Mouse (Mus musculus) CD8-positive naive resting alpha-beta T cell, adult 2 months (primary cell): Measurements from ENCODE around the gene Bpgm.

Experiments
- DNase-seq, 2 experiments: peaks; one replicate each; pipeline ENCODE4 v3.0.0; 2022; ENCODE audit warnings: low read depth in 2 of 2, low spot score in 2 of 2

Gene Bpgm

GRCm38 (mm10) chr6:34475974-34476794 lies at the start of gene Bpgm:
Gene Bpgm (plus strand): TSS chr6:34476207.
- peak; percentile 97 to 98 for DNase-seq

GRCm38 (mm10) chr6:34439006-34439405 lies 37.0 kb upstream of the Bpgm start:
- no peak for DNase-seq

GRCm38 (mm10) chr6:34441556-34442257 lies 34.3 kb upstream of the Bpgm start:
- no peak for DNase-seq

- DNase-seq, result no peak
Measured at GRCm38 (mm10) chr6:34443791-34444190, 32.2 kb upstream of the Bpgm start.

- peak; percentile 17 to 54 for DNase-seq
Measured at GRCm38 (mm10) chr6:34447961-34448360, 28.0 kb upstream of the Bpgm start.

- no peak for DNase-seq
Measured at GRCm38 (mm10) chr6:34448696-34449095, 27.3 kb upstream of the Bpgm start.

- no peak for DNase-seq
Measured at GRCm38 (mm10) chr6:34452963-34453770, 22.8 kb upstream of the Bpgm start.

- no peak for DNase-seq
Measured at GRCm38 (mm10) chr6:34459456-34459855, 16.6 kb upstream of the Bpgm start.

GRCm38 (mm10) chr6:34460651-34461050 lies 15.4 kb upstream of the Bpgm start:
- DNase-seq, result no peak

GRCm38 (mm10) chr6:34463582-34463981 lies 12.4 kb upstream of the Bpgm start:
- DNase-seq, result no peak

- no peak for DNase-seq
Measured at GRCm38 (mm10) chr6:34471434-34472110, 4.4 kb upstream of the Bpgm start.

- no peak for DNase-seq
Measured at GRCm38 (mm10) chr6:34473346-34473745, 2.7 kb upstream of the Bpgm start.

GRCm38 (mm10) chr6:34474031-34474430 lies 2.0 kb upstream of the Bpgm start:
- no peak for DNase-seq

- DNase-seq, result no peak
Measured at GRCm38 (mm10) chr6:34475391-34475790, 616 bp upstream of the Bpgm start.

- DNase-seq, result no peak
Measured at GRCm38 (mm10) chr6:34478036-34478435, 2.0 kb downstream of the Bpgm start.

GRCm38 (mm10) chr6:34478677-34479360 lies 2.8 kb downstream of the Bpgm start:
- no peak for DNase-seq

GRCm38 (mm10) chr6:34479531-34479930 lies 3.5 kb downstream of the Bpgm start:
- no peak for DNase-seq

- no peak for DNase-seq
Measured at GRCm38 (mm10) chr6:34480749-34481148, 4.7 kb downstream of the Bpgm start.

GRCm38 (mm10) chr6:34481349-34481748 lies 5.3 kb downstream of the Bpgm start:
- no peak for DNase-seq

- DNase-seq, result no peak
Measured at GRCm38 (mm10) chr6:34482842-34483241, 6.8 kb downstream of the Bpgm start.
